Mouse (Mus musculus) layer of hippocampus, adult 9-11 months (tissue): ENCODE measurements around the gene Phactr2.

Source experiments
- DNase-seq: peaks from one replicate; pipeline ENCODE4 v3.0.0; 2022

The Phactr2 gene

GRCm38 (mm10) chr10:13446791-13447249 lies 27.4 kb downstream of the Phactr2 start:
- DNase-seq: no peak

GRCm38 (mm10) chr10:13444257-13444656 lies 30.0 kb downstream of the Phactr2 start:
- no peak for DNase-seq

GRCm38 (mm10) chr10:13443647-13444046 lies 30.6 kb downstream of the Phactr2 start:
- no peak for DNase-seq

- DNase-seq: no peak
These were observed 33.9 kb downstream of the Phactr2 start for GRCm38 (mm10) chr10:13440292-13440691.

GRCm38 (mm10) chr10:13438118-13438821 lies 35.9 kb downstream of the Phactr2 start:
- DNase-seq: peak; percentile 21

- no peak for DNase-seq
These were observed 37.2 kb downstream of the Phactr2 start for GRCm38 (mm10) chr10:13437011-13437410.

GRCm38 (mm10) chr10:13433016-13433415 lies 41.2 kb downstream of the Phactr2 start:
- no peak for DNase-seq

- no peak for DNase-seq
These were observed 42.3 kb downstream of the Phactr2 start for GRCm38 (mm10) chr10:13431641-13432540.

- peak; percentile 36 for DNase-seq
These were observed 44.4 kb downstream of the Phactr2 start for GRCm38 (mm10) chr10:13429766-13430165.

GRCm38 (mm10) chr10:13429240-13429639 lies 45.0 kb downstream of the Phactr2 start:
- no peak for DNase-seq

- no peak for DNase-seq
These were observed 45.7 kb downstream of the Phactr2 start for GRCm38 (mm10) chr10:13428536-13428935.

GRCm38 (mm10) chr10:13427599-13427998 lies 46.6 kb downstream of the Phactr2 start:
- DNase-seq: no peak

- no peak for DNase-seq
These were observed 49.0 kb downstream of the Phactr2 start for GRCm38 (mm10) chr10:13425198-13425597.

- DNase-seq: no peak
These were observed 49.7 kb downstream of the Phactr2 start for GRCm38 (mm10) chr10:13424508-13424907.

GRCm38 (mm10) chr10:13424015-13424414 lies 50.2 kb downstream of the Phactr2 start:
- no peak for DNase-seq

GRCm38 (mm10) chr10:13422121-13422520 lies 52.1 kb downstream of the Phactr2 start:
- no peak for DNase-seq

GRCm38 (mm10) chr10:13419246-13419645 lies 55.0 kb downstream of the Phactr2 start:
- DNase-seq: no peak

GRCm38 (mm10) chr10:13415489-13416104 lies 58.6 kb downstream of the Phactr2 start:
- no peak for DNase-seq

GRCm38 (mm10) chr10:13412202-13412923 lies 61.8 kb downstream of the Phactr2 start:
- DNase-seq: no peak

GRCm38 (mm10) chr10:13411056-13411455 lies 63.2 kb downstream of the Phactr2 start:
- no peak for DNase-seq

GRCm38 (mm10) chr10:13401971-13402370 lies 72.2 kb downstream of the Phactr2 start:
- DNase-seq: no peak

- DNase-seq: no peak
These were observed 78.5 kb downstream of the Phactr2 start for GRCm38 (mm10) chr10:13395753-13396152.

GRCm38 (mm10) chr10:13394000-13394399 lies 80.2 kb downstream of the Phactr2 start:
- no peak for DNase-seq
